Mouse (Mus musculus): ENCODE measurements at regions not wholly inside any gene's neighbourhood (a gene's known extent, or its start where the extent isn't known, plus 50 kb on each side); places are given as distances from the start of the nearest gene placed in this dataset.
"Not testable (repeated sequence)": the region's sequence is repeated elsewhere in the genome, so short reads cannot be mapped to it uniquely, and the experiment has no call there.

GRCm38 (mm10) chr2:179148667-179149066, 293.6 kb upstream of the Cdh4 start:
- no peak for DNase-seq

GRCm38 (mm10) chr2:179158881-179159280, 283.4 kb upstream of the Cdh4 start:
- no peak for DNase-seq

- no peak for DNase-seq
Observed at GRCm38 (mm10) chr2:179163116-179163515, 279.1 kb upstream of the Cdh4 start.

GRCm38 (mm10) chr2:179170157-179170556, 272.1 kb upstream of the Cdh4 start:
- no peak for DNase-seq

DNA sequence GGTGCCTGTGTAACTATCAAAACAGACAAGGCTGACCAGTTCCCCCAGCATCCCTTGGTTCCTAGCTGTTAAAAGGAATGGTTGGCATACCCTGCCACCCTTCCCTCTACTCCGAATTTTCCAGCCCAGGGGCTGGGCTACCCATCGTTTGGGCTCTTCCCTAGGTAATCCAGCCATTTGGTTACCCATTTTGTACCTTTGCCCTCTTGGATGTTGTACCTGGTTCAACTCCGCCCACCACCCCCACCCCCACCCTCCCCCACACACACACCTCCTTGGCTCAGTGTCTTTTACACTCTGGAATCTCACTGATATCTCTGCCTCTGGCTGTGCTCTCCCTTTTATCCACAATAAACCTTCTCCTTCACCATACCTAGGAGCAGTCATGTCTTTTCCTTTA, 271.6 kb upstream of the Cdh4 start:
- DNase-seq: no peak

GRCm38 (mm10) chr2:179176835-179177530, 265.2 kb upstream of the Cdh4 start:
- DNase-seq: not testable (repeated sequence)

- DNase-seq: no peak
Observed at GRCm38 (mm10) chr2:179181366-179181765, 260.9 kb upstream of the Cdh4 start.

DNA sequence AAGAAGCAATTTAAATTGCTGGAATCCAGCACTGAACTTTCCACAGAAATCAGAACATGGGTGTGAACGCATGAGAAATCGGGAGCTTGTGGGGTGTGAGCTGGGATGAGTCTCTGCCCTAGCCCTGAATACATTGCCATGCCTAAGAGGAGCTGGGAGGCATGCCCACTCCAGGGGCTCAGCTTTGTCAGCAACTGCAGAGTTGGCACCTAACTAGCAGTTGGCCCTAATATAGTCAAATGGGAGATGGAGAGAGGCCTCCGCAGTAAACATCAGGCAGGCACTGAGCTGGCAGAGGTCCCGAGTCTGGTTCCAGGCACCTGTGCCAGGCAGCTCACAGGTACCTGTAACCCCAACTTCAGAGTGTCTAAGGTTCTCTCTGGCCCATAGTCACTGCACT, 260.1 kb upstream of the Cdh4 start:
- DNase-seq: no peak

- DNase-seq: no peak
Observed at GRCm38 (mm10) chr2:179192906-179193496, 249.2 kb upstream of the Cdh4 start.

DNA sequence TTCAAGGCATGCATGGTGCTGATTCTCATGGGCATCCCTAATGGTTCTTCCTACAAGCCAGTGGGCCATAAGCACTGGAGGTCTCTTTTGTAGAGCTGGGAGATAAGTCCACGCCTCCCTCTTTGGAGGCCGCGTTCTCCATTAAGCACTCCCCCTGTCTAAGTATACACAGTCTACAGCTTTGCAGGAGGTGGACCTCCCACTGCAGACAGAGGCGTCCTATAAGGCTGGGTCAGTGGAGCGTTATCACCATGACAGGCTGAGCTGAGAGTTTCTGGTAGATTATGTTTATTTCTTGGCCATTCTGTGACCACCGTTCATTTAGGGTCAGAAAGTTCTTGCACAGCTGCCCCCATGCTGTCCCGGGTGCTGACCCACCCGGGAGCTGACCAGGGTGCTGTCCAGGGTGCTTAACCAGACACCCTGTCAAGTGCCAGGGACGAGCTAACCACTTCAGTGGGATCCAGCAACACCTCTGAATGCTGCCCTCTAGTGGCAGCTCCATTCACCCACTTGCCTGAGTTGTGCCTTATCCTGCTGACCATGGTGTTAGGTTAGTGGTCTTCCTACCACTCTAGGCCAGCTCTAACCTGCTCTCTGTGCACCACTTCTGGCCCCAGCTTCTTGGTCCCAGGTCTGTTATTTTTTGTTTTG, 248.6 kb upstream of the Cdh4 start:
- peak; percentile 83 for DNase-seq

GRCm38 (mm10) chr2:179197471-179197870, 244.8 kb upstream of the Cdh4 start:
- DNase-seq: no peak

DNA sequence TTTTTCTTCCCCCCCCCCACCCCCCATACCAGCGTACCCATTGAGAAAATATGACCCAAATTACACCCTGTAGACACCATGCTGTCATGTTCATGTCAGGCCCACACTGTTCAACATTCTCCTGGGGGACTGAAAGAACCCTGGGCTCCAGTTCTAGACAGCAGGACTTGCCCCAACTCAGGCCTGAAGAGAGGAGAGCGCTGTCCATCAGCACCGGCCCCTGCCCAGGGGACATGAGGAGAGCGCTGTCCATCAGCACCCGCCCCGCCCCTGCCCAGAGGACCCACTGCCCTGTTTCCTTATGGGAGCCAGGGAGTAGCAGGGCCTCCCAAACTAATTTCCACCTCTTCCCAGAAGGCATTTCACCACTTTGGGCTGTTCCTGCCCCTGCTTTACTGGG, 241.7 kb upstream of the Cdh4 start:
- peak; percentile 61 for DNase-seq

DNA sequence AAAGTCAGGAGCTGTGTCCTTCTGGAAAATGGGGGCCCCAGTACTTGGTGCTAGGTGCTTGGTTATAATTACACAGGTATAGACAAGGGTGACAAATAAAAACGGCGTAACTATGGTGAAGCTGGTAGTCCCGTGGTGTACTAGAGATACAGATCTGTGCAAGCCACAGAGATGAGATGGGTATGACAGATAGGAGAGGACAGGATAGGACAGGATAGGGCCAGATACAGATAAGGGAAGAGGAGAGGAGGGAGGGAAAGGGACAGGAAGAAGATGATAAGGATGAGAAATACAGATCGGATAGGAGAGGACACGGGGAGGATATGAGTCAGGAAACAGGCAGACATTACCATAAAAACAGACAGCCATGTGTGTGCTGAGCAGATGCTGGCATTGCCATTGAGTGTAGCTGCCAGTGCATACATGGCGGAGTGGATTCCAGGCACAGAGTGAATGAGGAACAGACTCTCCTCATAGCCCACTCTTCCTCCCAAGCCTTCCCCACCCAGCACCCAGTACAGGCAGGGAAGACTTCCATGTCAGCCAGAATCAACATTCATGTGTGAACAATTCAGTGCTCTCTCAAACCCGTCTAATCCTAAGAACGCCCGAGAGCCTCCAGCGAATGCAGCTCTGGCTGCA, 231.9 kb upstream of the Cdh4 start:
- no peak for DNase-seq

GRCm38 (mm10) chr2:179216773-179217172, 225.5 kb upstream of the Cdh4 start:
- no peak for DNase-seq

GRCm38 (mm10) chr2:179228096-179228495, 214.1 kb upstream of the Cdh4 start:
- no peak for DNase-seq

- no peak for DNase-seq
Observed at GRCm38 (mm10) chr2:179231708-179232354, 210.4 kb upstream of the Cdh4 start.

GRCm38 (mm10) chr2:179238166-179238565, 204.1 kb upstream of the Cdh4 start:
- no peak for DNase-seq

- DNase-seq: no peak
Observed at GRCm38 (mm10) chr2:179260892-179261291, 181.3 kb upstream of the Cdh4 start.

- DNase-seq: no peak
Observed at GRCm38 (mm10) chr2:179263888-179264287, 178.3 kb upstream of the Cdh4 start.

DNA sequence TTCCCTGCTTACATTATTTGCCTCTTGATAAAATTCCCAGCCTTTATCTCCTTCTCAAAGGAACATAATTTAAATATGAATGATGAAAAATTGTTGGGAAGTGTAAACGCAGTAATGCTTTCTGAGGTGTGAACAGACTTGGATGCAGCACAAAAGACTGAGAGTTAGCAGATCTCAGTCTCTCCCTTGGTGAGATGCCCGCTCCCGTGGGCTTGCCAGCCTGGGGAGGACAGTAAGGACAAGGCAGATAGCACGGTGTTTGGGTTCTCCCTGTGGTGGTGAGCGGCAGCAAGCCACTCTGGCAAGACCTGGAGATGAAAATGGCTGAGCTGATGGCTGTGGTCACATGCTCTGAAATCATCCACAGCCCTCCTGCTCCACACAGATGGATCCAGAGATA, 176.8 kb upstream of the Cdh4 start:
- no peak for DNase-seq

GRCm38 (mm10) chr2:179277204-179277886, 164.9 kb upstream of the Cdh4 start:
- DNase-seq: no peak

DNA sequence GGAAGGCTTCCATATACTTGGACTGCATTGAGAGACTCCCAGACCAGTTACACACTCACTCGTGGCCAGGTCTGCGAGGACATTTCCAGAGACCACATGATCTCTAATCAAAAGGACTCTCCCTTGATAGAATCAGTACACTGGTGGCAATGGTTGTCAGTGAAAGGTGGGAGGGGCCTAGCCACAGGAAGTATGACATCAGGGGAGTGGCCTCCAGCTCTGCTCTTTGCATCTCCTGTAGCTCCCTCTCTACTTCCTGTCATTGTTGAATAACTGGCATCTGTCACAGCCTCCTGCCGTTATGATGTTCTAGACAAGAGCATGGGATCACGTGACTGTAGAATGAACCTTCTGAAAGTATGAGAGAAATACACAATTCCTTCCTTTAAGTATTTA, 164.3 kb upstream of the Cdh4 start:
- DNase-seq: peak; percentile 62

- peak; percentile 10 for DNase-seq
Observed at GRCm38 (mm10) chr2:179282276-179282675, 160.0 kb upstream of the Cdh4 start.
